Mouse (Mus musculus) embryonic facial prominence, embryonic 10.5 days (tissue): Measurements from ENCODE around the gene Cntnap1. TPM values are rescaled to one million over a fixed set of nuclear protein-coding genes. Genes with fewer than 3 reads are reported as not detected.

Source experiments
- DNase-seq: peaks from one replicate; pipeline ENCODE4 v3.0.0-alpha.2; 2017; ENCODE audit warnings: low spot score
- H3K27ac ChIP-seq: fragments of 300-500 bp; sonication (generic); replicated peaks from 2 replicates; pipeline ENCODE4 v1.5.1; 2016; ENCODE audit warnings: mild to moderate bottlenecking
- H3K27me3 ChIP-seq: fragments of 300-500 bp; sonication (generic); replicated peaks from 2 replicates; pipeline ENCODE4 v1.6.1; 2016; ENCODE audit warnings: low read depth, mild to moderate bottlenecking; ENCODE audit not compliant: poor library complexity, severe bottlenecking
- H3K36me3 ChIP-seq: fragments of 300-500 bp; sonication (generic); replicated peaks from 2 replicates; pipeline ENCODE4 v1.6.1; 2016; ENCODE audit warnings: mild to moderate bottlenecking, moderate library complexity
- H3K4me1 ChIP-seq: fragments of 300-500 bp; sonication (generic); 2 replicates; pipeline ENCODE4 v1.6.1; 2016
- H3K4me3 ChIP-seq: fragments of 300-500 bp; sonication (generic); 2 replicates; pipeline ENCODE4 v1.5.1; 2016; ENCODE audit warnings: mild to moderate bottlenecking, moderate library complexity
- H3K9me3 ChIP-seq: fragments of 300-500 bp; sonication (generic); 2 replicates; pipeline ENCODE4 v1.6.1; 2016; ENCODE audit warnings: mild to moderate bottlenecking
- WGBS: fragments of 180-500 bp; shearing (Covaris S2); methylation state at CpG from one replicate; pipeline ENCODE4 v1.1.7; 2016; 5-methylcytosine and 5-hydroxymethylcytosine counted together
- polyA plus RNA-seq: library from polyadenylated mRNA; unstranded; fragments of >200 nt; fragmentation: Nextera tagmentation; extraction: Ambion mirVana; gene quantifications from 2 replicates; pipeline ENCODE4 v1.2.1, GENCODE M21; 2016

The Cntnap1 gene
- polyA plus RNA-seq, 1 experiment from 2014 or later, result 0.31 TPM

DNA sequence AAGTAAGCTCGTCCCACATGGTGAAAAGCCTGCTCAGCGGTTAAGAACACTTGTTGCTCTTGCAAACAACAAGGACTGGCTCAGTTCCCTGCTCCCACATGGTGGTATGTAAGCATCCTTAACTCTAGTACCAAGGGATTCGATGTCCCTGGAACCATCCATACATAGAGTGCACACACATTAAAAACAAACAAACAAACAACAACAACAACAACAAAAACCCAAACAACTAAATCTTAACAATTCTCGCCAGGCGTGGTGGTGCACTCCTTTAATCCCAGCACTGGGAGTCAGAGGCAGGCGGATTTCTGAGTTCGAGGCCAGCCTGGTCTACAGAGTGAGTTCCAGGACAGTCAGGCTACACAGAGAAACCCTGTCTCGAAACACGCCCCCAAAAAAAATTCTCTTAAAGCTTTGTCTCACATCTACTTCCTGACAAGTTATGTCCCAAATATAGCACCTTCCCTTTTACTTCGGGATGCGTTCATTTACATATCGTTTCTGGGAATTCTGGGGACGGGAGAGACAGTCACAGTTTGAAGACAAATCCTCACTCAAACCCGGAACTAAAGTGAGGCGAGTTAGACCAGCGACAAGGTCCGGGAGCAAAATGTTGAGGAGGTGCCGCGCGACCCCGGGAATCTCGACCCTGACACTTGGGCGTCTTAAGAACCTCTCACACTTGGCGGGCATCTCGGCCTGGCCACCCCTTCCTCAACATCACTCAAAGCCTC is 55.2 kb downstream of the Cntnap1 start:
- no peak for DNase-seq
- H3K27me3 ChIP-seq, result peaks cover 5% of the 10 kb centered on the region; the same call in 1 of the 2 replicates
- H3K4me3 ChIP-seq, result peak overlapping the region; percentile 97
- H3K36me3 ChIP-seq, result no peaks in the 10 kb centered on the region
- H3K9me3 ChIP-seq, result no peaks in the 10 kb centered on the region
- WGBS, result 19% methylated on average over 25 of the region's 25 CpGs
- H3K4me1 ChIP-seq, result peaks cover 30% of the 10 kb centered on the region
- peak overlapping the region; percentile 90 for H3K27ac ChIP-seq

DNA sequence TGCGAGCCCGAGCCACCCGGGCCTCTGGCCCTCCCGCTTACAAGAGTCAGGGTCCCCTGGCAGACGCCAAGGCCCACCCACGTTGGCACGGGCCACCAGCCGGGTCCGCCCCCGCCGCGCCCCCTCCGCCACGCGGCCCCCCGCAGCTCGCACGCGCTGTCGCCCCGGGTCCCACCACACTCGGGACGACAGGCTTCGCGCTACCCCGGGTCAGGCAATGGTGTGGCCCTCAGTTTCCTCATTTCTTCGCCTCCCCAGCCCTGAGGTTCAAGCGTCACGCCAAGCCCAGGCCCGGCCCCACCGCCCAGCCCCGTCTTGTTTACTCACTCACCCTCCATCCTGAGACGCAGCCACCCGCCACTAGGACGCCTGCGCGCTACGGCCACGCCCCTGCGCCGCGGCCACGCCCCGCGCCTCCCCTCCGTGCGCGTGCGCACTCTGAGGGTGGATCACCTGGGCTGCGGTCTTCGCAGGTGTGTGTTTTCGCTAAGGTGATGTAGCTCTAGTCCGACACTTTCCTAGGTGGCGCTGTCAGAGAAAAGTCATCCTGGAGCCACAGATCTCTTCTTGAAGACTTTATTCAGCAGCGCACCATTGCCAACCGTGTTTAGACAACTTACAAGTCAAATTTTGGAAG is 55.9 kb downstream of the Cntnap1 start, which contains the start of gene Ezh1:
Gene Ezh1 (minus strand): TSS at position 399 of the 637 bp plus-strand sequence.
- Histone ChIP-seq H3K27me3 (peaks cover 5% of the 10 kb centered on the region; the same call in 1 of the 2 replicates), H3K4me1 (peaks cover 37% of the 10 kb centered on the region), H3K4me3 (peak within 1 kb of the TSS; percentile 97), H3K27ac (peak within 1 kb of the TSS; percentile 90), H3K9me3 (no peaks in the 10 kb centered on the region), H3K36me3 (no peaks in the 10 kb centered on the region)
- 2% methylated on average over 56 of the region's 56 CpGs for WGBS
- DNase-seq, result peak; percentile 91

DNA sequence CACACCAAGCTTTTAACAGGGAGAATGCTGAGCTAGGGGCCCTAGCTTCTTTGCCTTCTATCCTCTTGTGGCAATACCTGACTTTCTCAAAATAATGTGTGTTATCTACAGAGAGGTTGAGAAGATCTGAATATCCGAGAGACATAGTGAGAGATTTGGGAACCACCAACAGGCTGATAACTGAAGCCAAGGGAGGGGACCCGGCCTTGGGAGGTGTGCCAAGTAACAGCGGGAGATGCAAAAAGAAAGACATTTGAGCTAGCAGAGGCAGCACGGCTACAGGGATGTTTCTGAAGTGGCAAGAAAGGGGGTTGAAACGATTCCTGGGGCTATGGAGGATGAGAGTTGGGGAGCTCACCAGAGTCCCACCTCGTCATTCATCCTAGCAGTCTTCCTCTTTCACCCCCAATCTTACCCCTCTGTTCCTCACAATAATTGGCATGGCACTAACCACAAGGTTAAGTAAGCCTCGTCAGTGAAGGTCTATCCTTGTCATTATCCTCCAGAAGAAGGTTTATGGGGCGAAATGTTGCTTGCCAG is 59.1 kb downstream of the Cntnap1 start:
- H3K27ac ChIP-seq, result peak overlapping the region; percentile 86
- WGBS, result 29% methylated on average over 8 of the region's 8 CpGs
- H3K9me3 ChIP-seq, result no peaks in the 10 kb centered on the region
- no peak for DNase-seq
- H3K4me1 ChIP-seq, result peaks cover 52% of the 10 kb centered on the region
- peaks cover 5% of the 10 kb centered on the region; the same call in 1 of the 2 replicates for H3K27me3 ChIP-seq
- H3K36me3 ChIP-seq, result no peaks in the 10 kb centered on the region
- H3K4me3 ChIP-seq, result no peak overlapping the region

DNA sequence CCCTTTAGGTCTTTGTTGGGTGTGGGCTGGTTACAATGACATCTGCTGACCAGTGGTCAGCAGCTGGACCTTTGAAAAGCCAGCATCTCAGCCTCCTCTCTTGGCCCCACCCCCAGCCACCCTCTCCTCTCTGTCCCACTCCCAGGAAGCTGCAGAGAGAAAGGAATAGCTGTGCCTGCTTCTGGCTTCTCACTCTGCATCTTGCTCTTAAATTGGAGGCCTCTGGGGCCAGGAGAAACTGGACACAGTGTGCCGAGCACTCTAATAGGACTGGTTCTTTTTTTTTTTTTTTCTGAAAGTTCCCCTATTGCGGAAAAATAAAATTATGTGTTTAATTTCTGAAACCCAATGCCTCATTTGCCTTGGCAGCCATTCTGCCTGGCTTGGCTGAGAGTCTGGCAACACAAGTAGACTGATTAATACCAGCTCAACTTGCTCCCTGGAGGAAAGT is 59.8 kb downstream of the Cntnap1 start:
- H3K36me3 ChIP-seq, result no peaks in the 10 kb centered on the region
- peaks cover 5% of the 10 kb centered on the region; the same call in 1 of the 2 replicates for H3K27me3 ChIP-seq
- H3K9me3 ChIP-seq, result no peaks in the 10 kb centered on the region
- H3K4me3 ChIP-seq, result no peak overlapping the region
- WGBS, result 17% methylated on average over 2 of the region's 2 CpGs
- H3K4me1 ChIP-seq, result peaks cover 51% of the 10 kb centered on the region
- no peak for DNase-seq
- H3K27ac ChIP-seq, result peak overlapping the region; percentile 86

DNA sequence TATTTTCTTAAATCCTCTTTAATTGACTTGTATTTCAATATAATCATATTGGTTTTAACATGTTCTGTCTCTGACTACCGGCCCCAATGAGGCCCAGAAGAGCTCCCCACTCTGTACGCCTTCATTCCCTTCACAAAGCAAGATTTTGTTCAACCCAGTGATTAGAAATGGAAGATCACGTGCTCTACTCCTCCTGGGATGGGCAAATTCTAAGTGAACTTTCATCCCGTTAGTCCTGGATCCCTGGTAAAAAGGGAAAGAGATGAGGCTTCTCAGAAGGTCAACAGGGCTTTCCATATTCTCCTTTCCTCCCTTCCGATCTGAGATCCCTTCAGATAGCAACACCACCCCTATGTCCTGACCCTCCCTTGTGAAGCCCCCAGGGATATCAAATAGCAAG is 60.2 kb downstream of the Cntnap1 start:
- Histone ChIP-seq H3K4me3 (peak overlapping the region; percentile 38), H3K4me1 (peaks cover 47% of the 10 kb centered on the region), H3K27me3 (peaks cover 5% of the 10 kb centered on the region; the same call in 1 of the 2 replicates), H3K27ac (peak overlapping the region; percentile 86), H3K36me3 (no peaks in the 10 kb centered on the region), H3K9me3 (no peaks in the 10 kb centered on the region)
- peak; percentile 17 for DNase-seq
- WGBS, result 11% methylated on average over 5 of the region's 5 CpGs

DNA sequence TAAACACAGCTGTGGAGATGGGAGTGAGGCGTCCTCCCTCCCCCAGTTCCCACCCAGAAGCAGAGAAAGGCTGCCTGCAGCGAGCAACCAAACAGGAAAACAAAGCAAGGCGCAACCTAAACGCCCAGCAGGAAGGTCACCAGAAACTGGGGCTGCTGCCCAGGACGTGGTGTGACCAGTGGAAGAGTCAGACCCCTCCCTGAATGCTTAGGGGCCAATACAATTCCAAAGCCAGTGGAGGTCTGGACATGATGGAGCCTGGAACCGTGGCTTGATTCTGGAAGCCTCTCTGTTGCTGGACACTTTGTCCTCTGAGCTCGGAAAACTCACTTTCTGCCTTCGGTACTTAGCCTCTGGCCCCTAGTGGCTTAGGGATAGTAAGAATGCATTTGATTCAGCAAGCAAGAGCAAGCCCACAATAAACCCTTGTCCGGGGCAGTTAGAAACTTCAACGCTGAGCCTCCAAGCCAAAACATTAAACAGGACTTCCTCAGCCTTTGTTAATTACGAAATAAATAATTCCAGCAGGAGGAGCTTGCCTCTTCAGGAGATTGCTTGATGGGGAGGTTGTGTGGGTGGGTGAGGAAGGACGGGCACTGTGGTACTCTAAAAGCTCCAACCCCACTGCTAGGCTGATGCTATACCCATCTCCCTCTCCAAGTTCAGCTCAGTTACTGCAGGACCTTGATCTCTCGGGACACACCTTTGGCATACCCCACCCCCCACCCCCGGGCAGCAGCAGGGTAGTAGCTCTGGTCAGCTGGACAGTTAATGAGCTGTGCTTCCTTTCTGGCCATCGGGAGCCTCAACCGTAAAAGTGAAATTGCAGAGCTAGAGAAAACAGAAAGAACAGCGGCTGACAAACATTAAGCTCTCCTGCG is 60.9 kb downstream of the Cntnap1 start:
- H3K36me3 ChIP-seq, result no peaks in the 10 kb centered on the region
- H3K4me1 ChIP-seq, result peaks cover 39% of the 10 kb centered on the region
- peak overlapping the region; percentile 86 for H3K27ac ChIP-seq
- peak overlapping the region; percentile 38 for H3K4me3 ChIP-seq
- peaks cover 5% of the 10 kb centered on the region; the same call in 1 of the 2 replicates for H3K27me3 ChIP-seq
- WGBS, result 7% methylated on average over 18 of the region's 18 CpGs
- no peaks in the 10 kb centered on the region for H3K9me3 ChIP-seq
- DNase-seq, result peak; percentile 56

DNA sequence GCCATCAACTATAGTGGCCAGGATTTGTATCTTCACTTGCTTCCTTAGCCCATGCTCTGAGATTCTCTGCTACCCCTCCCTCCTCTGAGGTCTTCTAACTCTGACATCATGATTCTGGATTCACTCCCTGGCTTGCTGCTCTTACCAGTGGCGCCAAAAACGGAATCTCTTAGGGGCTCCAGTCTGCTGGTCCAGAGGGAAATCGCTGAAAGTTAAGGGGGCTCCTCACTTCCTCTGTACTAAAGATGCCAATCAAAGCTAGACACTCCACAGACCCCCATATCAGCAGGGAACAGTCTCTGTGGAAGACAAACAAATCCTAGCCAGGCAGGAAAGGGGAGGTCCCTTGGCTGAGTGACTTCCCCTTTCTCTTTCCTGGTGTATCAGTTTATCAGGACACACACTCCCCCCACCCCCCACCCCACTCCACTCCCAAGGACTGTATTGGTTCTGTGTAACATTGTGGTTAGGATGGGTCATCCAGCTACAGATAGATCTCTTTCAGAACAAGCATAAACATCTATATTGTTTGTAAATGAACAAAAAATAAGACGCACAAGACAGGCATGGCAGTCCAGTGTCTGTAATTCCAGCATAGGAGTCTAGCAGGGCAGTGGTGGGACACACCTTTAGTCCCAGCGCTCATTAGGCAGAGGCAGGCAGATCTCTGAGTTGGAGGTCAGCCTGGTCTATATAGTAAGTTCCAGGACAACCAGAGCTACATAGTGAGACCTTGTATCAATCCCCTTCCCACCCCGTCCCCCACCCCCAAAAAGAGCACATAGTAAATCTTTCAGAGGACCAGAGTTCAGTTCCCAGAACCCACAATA is 61.9 kb downstream of the Cntnap1 start:
- Histone ChIP-seq H3K9me3 (no peaks in the 10 kb centered on the region), H3K27me3 (peaks cover 5% of the 10 kb centered on the region; the same call in 1 of the 2 replicates), H3K4me3 (peak overlapping the region; percentile 38), H3K27ac (peak overlapping the region; percentile 86), H3K4me1 (peaks cover 36% of the 10 kb centered on the region), H3K36me3 (no peaks in the 10 kb centered on the region)
- peak; percentile 23 for DNase-seq
- WGBS, result 51% methylated on average over 6 of the region's 6 CpGs

DNA sequence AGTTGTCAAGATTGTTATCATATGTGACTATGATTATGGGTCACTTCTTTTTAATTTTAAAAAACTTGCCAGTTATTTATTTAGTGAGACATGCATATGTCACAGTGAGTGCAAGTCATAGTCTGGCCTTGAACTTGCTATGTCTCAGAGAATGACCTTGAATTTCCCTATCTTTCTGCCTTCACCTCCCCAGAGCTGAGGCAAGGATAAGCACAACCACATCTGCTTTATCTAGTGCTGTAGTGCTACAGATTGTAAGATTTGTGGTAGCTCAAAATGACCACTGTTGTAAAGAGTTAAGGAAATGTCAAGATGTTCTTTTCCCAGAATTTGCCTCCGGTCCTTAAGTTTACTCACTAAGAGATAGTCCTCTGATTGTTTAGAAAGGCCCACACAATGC is 62.9 kb downstream of the Cntnap1 start:
- no peak overlapping the region for H3K27ac ChIP-seq
- H3K4me3 ChIP-seq, result no peak overlapping the region
- H3K9me3 ChIP-seq, result no peaks in the 10 kb centered on the region
- DNase-seq, result no peak
- 90% methylated on average over 1 of the region's 1 CpGs for WGBS
- H3K4me1 ChIP-seq, result peaks cover 45% of the 10 kb centered on the region
- H3K27me3 ChIP-seq, result no peaks in the 10 kb centered on the region; the same call in 1 of the 2 replicates
- no peaks in the 10 kb centered on the region for H3K36me3 ChIP-seq

DNA sequence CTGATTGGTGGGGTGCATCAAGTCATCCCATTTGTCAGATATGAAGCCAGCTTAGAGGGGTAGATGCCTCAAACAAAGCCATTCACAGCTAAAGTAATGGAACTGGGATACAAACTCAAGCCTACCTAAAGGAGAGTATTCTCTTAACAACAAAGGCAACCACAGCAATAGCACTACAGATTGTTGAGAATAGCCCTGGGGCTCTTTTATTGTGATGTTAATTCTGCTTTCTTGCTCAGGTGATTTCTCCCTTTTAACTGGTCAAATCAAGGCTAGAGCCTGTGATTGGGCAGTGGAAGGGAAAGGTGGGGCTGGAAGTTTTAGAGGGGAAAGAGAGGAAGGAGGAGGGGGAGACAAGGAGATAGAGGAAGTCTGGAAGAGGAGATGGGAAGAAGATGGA is 63.8 kb downstream of the Cntnap1 start:
- Histone ChIP-seq H3K36me3 (no peaks in the 10 kb centered on the region), H3K27me3 (no peaks in the 10 kb centered on the region; the same call in 1 of the 2 replicates), H3K27ac (no peak overlapping the region), H3K4me1 (peaks cover 47% of the 10 kb centered on the region), H3K4me3 (no peak overlapping the region), H3K9me3 (no peaks in the 10 kb centered on the region)
- no peak for DNase-seq

DNA sequence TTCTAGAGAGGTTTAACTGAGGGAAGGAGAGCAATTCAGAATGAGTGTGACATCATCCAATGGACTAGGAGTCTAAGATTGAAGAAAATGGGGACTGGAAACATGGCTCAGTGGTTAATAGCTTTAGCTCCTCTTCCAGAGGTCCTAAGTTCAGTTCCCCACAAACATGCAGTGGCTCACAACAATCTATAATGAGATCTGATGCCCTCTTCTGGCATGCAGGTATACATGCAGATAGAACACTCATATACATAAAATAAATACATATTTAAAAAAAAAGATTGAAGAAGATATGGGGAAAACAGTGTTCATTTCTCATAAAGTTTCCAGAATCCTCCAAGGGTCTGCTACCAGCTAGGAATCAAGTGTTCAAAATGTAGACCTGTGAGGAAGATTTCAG is 65.1 kb downstream of the Cntnap1 start:
- Histone ChIP-seq H3K4me1 (peaks cover 34% of the 10 kb centered on the region), H3K4me3 (no peak overlapping the region), H3K9me3 (no peaks in the 10 kb centered on the region), H3K27ac (no peak overlapping the region), H3K27me3 (no peaks in the 10 kb centered on the region), H3K36me3 (no peaks in the 10 kb centered on the region)
- no peak for DNase-seq

DNA sequence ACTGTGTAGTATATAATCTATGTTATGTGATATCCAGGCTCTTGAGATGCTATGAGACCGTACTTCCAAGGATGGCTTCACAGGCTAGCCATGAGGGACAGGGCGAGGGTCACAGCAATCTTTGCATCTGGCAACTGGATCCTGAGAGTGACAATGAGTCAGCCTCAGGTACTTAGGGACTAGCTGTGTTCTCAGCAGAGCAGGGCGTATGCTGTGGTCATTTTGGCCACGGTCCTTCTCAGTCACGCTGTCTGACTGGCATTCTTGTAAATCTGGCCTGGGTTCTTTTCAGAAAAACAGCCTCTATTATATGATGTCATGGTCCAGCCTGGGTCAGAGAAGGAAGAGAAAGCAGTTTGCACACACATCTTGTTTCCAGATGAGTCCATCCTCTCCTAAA is 66.5 kb downstream of the Cntnap1 start:
- H3K36me3 ChIP-seq, result no peaks in the 10 kb centered on the region
- no peak overlapping the region for H3K4me3 ChIP-seq
- H3K27ac ChIP-seq, result no peak overlapping the region
- H3K9me3 ChIP-seq, result no peaks in the 10 kb centered on the region
- no peak for DNase-seq
- H3K27me3 ChIP-seq, result no peaks in the 10 kb centered on the region
- WGBS, result 91% methylated on average over 5 of the region's 5 CpGs
- H3K4me1 ChIP-seq, result peaks cover 22% of the 10 kb centered on the region
